Mouse (Mus musculus) myocyte (in vitro differentiated cells): ENCODE data around the gene Eepd1. TPM values are rescaled to one million over a fixed set of nuclear protein-coding genes. Genes with fewer than 3 reads are reported as not detected.

Source experiments
- H3K27me3 ChIP-seq: one replicate; pipeline ENCODE4 v1.6.1; 2011; ENCODE audit not compliant: control insufficient read depth, insufficient read depth, insufficient read length
- H3K36me3 ChIP-seq: one replicate; pipeline ENCODE4 v1.6.1; 2011; ENCODE audit not compliant: control insufficient read depth, insufficient read depth
- H3K4me2 ChIP-seq: one replicate; pipeline ENCODE4 v1.6.1; 2011; ENCODE audit warnings: low read depth, control low read depth
- H3K4me3 ChIP-seq: one replicate; pipeline ENCODE4 v1.5.1; 2011; ENCODE audit warnings: mild to moderate bottlenecking, control low read depth, moderate library complexity
- H3K79me2 ChIP-seq: one replicate; pipeline ENCODE4 v1.6.1; 2011; ENCODE audit not compliant: control insufficient read depth, insufficient read depth
- H3ac ChIP-seq: one replicate; pipeline ENCODE4 v1.6.1; 2011; ENCODE audit not compliant: control insufficient read depth, insufficient read length
- CEBPB ChIP-seq: IDR thresholded peaks from 2 replicates; pipeline ENCODE4 v1.6.1; 2011; ENCODE audit warnings: mild to moderate bottlenecking, moderate library complexity; ENCODE audit not compliant: poor library complexity, insufficient read depth, severe bottlenecking
- E2F4 ChIP-seq: IDR thresholded peaks from one replicate; pipeline ENCODE4 v1.6.1; 2011; ENCODE audit warnings: mild to moderate bottlenecking, control low read depth, moderate library complexity; ENCODE audit not compliant: insufficient read depth
- MAX ChIP-seq: IDR thresholded peaks from one replicate; pipeline ENCODE4 v1.6.1; 2011; ENCODE audit warnings: low read depth, mild to moderate bottlenecking, control low read depth
- MYOD1 ChIP-seq, 3 experiments: IDR thresholded peaks; one replicate each; pipeline ENCODE4 v1.6.1; 2011; ENCODE audit warnings: control low read depth in 2 of 3, low read depth in 2 of 3, mild to moderate bottlenecking in 2 of 3, moderate library complexity in 1 of 3; ENCODE audit not compliant: insufficient read length in 2 of 3, control insufficient read depth in 1 of 3
- MYOG ChIP-seq, 3 experiments: IDR thresholded peaks; one replicate each; pipeline ENCODE4 v1.6.1; 2011; ENCODE audit warnings: control low read depth in 2 of 3, low read depth in 2 of 3, mild to moderate bottlenecking in 2 of 3; ENCODE audit not compliant: insufficient read length in 2 of 3, control insufficient read depth in 1 of 3, insufficient read depth in 1 of 3
- POLR2A ChIP-seq: IDR thresholded peaks from one replicate; pipeline ENCODE4 v1.6.1; 2011; ENCODE audit warnings: low read depth, mild to moderate bottlenecking, control low read depth, moderate library complexity; ENCODE audit not compliant: insufficient read length
- POLR2AphosphoS2 ChIP-seq: IDR thresholded peaks from one replicate; pipeline ENCODE4 v1.6.1; 2011; ENCODE audit warnings: low read depth, control low read depth; ENCODE audit not compliant: insufficient read length
- REST ChIP-seq: IDR thresholded peaks from one replicate; pipeline ENCODE4 v1.6.1; 2011; ENCODE audit warnings: mild to moderate bottlenecking, control low read depth, moderate library complexity; ENCODE audit not compliant: insufficient read depth, insufficient read length
- SRF ChIP-seq: IDR thresholded peaks from one replicate; pipeline ENCODE4 v1.6.1; 2011; ENCODE audit warnings: low read depth; ENCODE audit not compliant: control insufficient read depth, insufficient read length
- TCF12 ChIP-seq: IDR thresholded peaks from one replicate; pipeline ENCODE4 v1.6.1; 2011; ENCODE audit warnings: mild to moderate bottlenecking, control low read depth; ENCODE audit not compliant: poor library complexity, insufficient read depth, severe bottlenecking
- TCF3 ChIP-seq: IDR thresholded peaks from one replicate; pipeline ENCODE4 v1.6.1; 2011; ENCODE audit warnings: low read depth, control low read depth; ENCODE audit not compliant: insufficient read length
- USF1 ChIP-seq: IDR thresholded peaks from one replicate; pipeline ENCODE4 v1.6.1; 2011; ENCODE audit warnings: low read depth, mild to moderate bottlenecking, control low read depth, moderate library complexity
- polyA plus RNA-seq: library from polyadenylated mRNA; unstranded; fragments of >200 nt; fragmentation: generic; extraction: Trizol; gene quantifications from one replicate; pipeline ENCODE4 v1.2.1, GENCODE M21; 2012; ENCODE audit warnings: missing spikeins

The Eepd1 gene
- polyA plus RNA-seq, 1 experiment: 6.7 TPM

- Histone ChIP-seq H3K4me3 (no peak overlapping the region), H3K4me2 (no peak overlapping the region), H3K36me3 (no peaks in the 10 kb centered on the region), H3K79me2 (no peaks in the 10 kb centered on the region), H3ac (no peak overlapping the region), H3K27me3 (no peaks in the 10 kb centered on the region)
- no peak for TF ChIP-seq USF1
- no peak for TF ChIP-seq TCF12
- no peak for TF ChIP-seq REST
- TF ChIP-seq E2F4: no peak
- TF ChIP-seq MYOD1 (IDR thresholded peaks at IDR 0.05; ENCODE audit: control insufficient read depth in 1 of 3, insufficient read length in 2 of 3, low read depth in 2 of 3): no peak
- TF ChIP-seq CEBPB: no peak
- TF ChIP-seq SRF: no peak
These were observed 109.4 kb downstream of the Eepd1 start for GRCm38 (mm10) chr9:25590740-25591139.

- TF ChIP-seq MAX (no peak), CEBPB (no peak), E2F4 (no peak), SRF (no peak), POLR2A (no peak), TCF3 (no peak), TCF12 (no peak), MYOG (IDR thresholded peaks at IDR 0.05; ENCODE audit: control insufficient read depth in 1 of 3, insufficient read depth in 1 of 3, insufficient read length in 2 of 3, low read depth in 2 of 3) (no peak), POLR2AphosphoS2 (no peak), REST (no peak), MYOD1 (IDR thresholded peaks at IDR 0.05; ENCODE audit: control insufficient read depth in 1 of 3, insufficient read length in 2 of 3, low read depth in 2 of 3) (no peak), USF1 (no peak)
- Histone ChIP-seq H3K4me2 (peak overlapping the region; percentile 18), H3K27me3 (no peaks in the 10 kb centered on the region), H3K79me2 (no peaks in the 10 kb centered on the region), H3K4me3 (no peak overlapping the region), H3K36me3 (no peaks in the 10 kb centered on the region), H3ac (no peak overlapping the region)
These were observed 110.3 kb downstream of the Eepd1 start for GRCm38 (mm10) chr9:25591390-25592354.

DNA sequence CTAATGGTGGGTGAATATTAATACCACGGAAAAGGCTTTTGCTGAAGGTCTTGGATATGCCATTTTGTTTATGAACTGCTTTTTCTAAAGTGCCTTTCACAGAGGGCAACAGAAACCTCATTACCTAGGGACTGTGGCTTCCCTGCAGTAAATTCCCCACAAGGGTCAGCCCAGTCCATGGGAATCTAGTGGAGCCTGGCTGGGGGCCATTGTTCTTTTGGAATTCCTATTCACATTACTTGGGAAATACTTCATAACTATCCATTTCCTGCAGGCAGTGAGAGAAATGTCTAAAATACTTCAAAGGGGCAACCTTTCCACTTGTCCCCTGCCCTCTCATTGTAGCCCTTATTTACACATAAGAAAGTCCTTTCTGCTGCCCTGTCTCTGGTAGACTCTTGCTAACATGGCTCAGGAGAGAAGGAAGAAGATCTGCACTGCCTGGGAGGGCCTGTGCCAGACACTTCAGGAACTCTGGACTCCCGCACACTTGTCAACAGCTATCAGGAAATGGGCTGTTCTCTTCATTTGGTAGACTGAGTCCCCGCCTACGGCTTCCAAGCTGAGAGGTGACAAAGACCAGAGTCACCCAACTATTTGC is 111.1 kb downstream of the Eepd1 start:
- Histone ChIP-seq H3K4me2 (no peak overlapping the region), H3K27me3 (no peaks in the 10 kb centered on the region), H3K4me3 (no peak overlapping the region), H3K36me3 (no peaks in the 10 kb centered on the region), H3ac (no peak overlapping the region), H3K79me2 (no peaks in the 10 kb centered on the region)
- TF ChIP-seq E2F4: no peak
- no peak for TF ChIP-seq CEBPB
- TF ChIP-seq POLR2A: no peak
- TF ChIP-seq REST: no peak
- no peak for TF ChIP-seq SRF
- TF ChIP-seq MYOD1 (IDR thresholded peaks at IDR 0.05; ENCODE audit: control insufficient read depth in 1 of 3, insufficient read length in 2 of 3, low read depth in 2 of 3): no peak
- TF ChIP-seq MYOG (IDR thresholded peaks at IDR 0.05; ENCODE audit: control insufficient read depth in 1 of 3, insufficient read depth in 1 of 3, insufficient read length in 2 of 3, low read depth in 2 of 3): no peak
- TF ChIP-seq TCF12: no peak
- no peak for TF ChIP-seq MAX
- TF ChIP-seq TCF3: no peak
- TF ChIP-seq USF1: no peak
- no peak for TF ChIP-seq POLR2AphosphoS2

DNA sequence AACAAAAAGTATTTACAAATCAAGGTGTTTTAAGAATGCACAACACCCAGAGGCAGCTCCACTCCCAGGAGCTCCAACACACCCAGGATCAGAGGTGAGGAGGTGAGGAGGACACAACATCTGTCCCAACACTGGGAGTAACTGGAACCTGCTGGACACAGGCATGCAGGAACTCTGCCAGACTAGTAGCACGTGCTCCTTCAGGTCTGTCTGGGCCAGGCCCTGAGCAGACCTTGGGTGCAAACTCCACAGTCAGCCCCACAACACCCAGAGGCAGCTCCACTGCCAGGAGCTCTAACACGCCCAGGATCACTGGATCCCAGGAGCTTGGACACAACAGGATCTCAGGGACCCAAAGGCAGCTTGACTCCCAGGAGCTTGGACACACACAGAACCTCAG is 143.4 kb downstream of the Eepd1 start:
- Histone ChIP-seq H3K4me3 (no peak overlapping the region), H3K79me2 (no peaks in the 10 kb centered on the region), H3ac (no peak overlapping the region), H3K27me3 (no peaks in the 10 kb centered on the region), H3K4me2 (no peak overlapping the region), H3K36me3 (no peaks in the 10 kb centered on the region)
- TF ChIP-seq E2F4 (no peak), POLR2AphosphoS2 (no peak), CEBPB (no peak), REST (no peak), MYOG (IDR thresholded peaks at IDR 0.05; ENCODE audit: control insufficient read depth in 1 of 3, insufficient read depth in 1 of 3, insufficient read length in 2 of 3, low read depth in 2 of 3) (no peak), TCF3 (no peak), MYOD1 (IDR thresholded peaks at IDR 0.05; ENCODE audit: control insufficient read depth in 1 of 3, insufficient read length in 2 of 3, low read depth in 2 of 3) (no peak), POLR2A (no peak), USF1 (no peak), TCF12 (no peak)
